Mouse (Mus musculus): ENCODE results near the gene Nav3. TPM values are rescaled to one million over a fixed set of nuclear protein-coding genes. Genes with fewer than 3 reads are reported as not detected.

The Nav3 gene
- polyA plus RNA-seq, 1 experiment from 2014 or later = 1.9 TPM

DNA sequence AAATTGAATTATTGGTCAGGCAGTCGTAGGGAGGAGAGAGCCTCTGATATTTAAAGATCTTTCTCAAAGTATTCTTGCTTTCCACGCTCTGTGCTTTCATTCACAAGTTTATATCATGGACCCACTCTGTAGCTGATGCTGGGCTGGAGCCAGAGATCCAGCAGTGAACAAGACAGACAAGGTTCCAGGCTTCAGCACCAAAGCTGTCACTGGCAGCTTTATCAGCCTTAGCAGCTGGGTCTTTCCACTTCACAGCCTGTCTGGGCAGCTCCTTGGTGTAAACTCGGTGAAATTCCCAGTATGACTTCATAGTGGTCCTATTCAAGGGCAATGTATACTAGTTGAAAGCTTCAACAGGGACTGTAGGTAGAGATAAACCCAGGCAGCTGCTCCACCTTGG is 172.1 kb downstream of the Nav3 start:
- Histone ChIP-seq H3K4me3 (ENCODE audit: low read length) (no peak overlapping the region), H3K9me3 (replicated peaks; ENCODE audit: control insufficient read depth, low read length) (no peaks in the 10 kb centered on the region), H3K4me1 (ENCODE audit: control insufficient read depth, insufficient read depth, low read length) (no peaks in the 10 kb centered on the region), H3K9ac (ENCODE audit: low read length) (no peak overlapping the region), H3K4me2 (ENCODE audit: low read depth, low read length) (no peak overlapping the region), H3K36me3 (ENCODE audit: control insufficient read depth, insufficient read depth) (no peaks in the 10 kb centered on the region), H3K27me3 (ENCODE audit: control insufficient read depth, insufficient read depth, low read length) (no peaks in the 10 kb centered on the region), H3K27ac (ENCODE audit: low read length) (no peak overlapping the region)
- ATAC-seq (replicated peaks; ENCODE audit: extremely low read depth, insufficient read depth, low FRiP score) = peak; percentile 41; the same call in 1 of the 2 replicates
- WGBS = 32% methylated on average over 3 of the region's 3 CpGs

GRCm38 (mm10) chr10:110272818-110273217 is 183.2 kb downstream of the Nav3 start:
- Histone ChIP-seq H3K4me3 (ENCODE audit: low read length) (no peak overlapping the region), H3K9me3 (replicated peaks; ENCODE audit: control insufficient read depth, low read length) (no peaks in the 10 kb centered on the region), H3K27me3 (ENCODE audit: control insufficient read depth, insufficient read depth, low read length) (no peaks in the 10 kb centered on the region), H3K4me2 (ENCODE audit: low read depth, low read length) (no peak overlapping the region), H3K9ac (ENCODE audit: low read length) (no peak overlapping the region), H3K27ac (ENCODE audit: low read length) (no peak overlapping the region), H3K4me1 (ENCODE audit: control insufficient read depth, insufficient read depth, low read length) (no peaks in the 10 kb centered on the region), H3K36me3 (ENCODE audit: control insufficient read depth, insufficient read depth) (no peaks in the 10 kb centered on the region)
- 91% methylated on average over 2 of the region's 2 CpGs for WGBS
- ATAC-seq (replicated peaks; ENCODE audit: extremely low read depth, insufficient read depth, low FRiP score) = no peak

GRCm38 (mm10) chr10:110270561-110270960 is 185.4 kb downstream of the Nav3 start:
- H3K27me3 ChIP-seq (ENCODE audit: control insufficient read depth, insufficient read depth, low read length) = no peaks in the 10 kb centered on the region
- no peaks in the 10 kb centered on the region for H3K36me3 ChIP-seq (ENCODE audit: control insufficient read depth, insufficient read depth)
- H3K4me1 ChIP-seq (ENCODE audit: control insufficient read depth, insufficient read depth, low read length) = no peaks in the 10 kb centered on the region
- no peak overlapping the region for H3K27ac ChIP-seq (ENCODE audit: low read length)
- 76% methylated on average over 1 of the region's 1 CpGs for WGBS
- no peak overlapping the region for H3K9ac ChIP-seq (ENCODE audit: low read length)
- no peak overlapping the region for H3K4me2 ChIP-seq (ENCODE audit: low read depth, low read length)
- no peak overlapping the region for H3K4me3 ChIP-seq (ENCODE audit: low read length)
- H3K9me3 ChIP-seq (replicated peaks; ENCODE audit: control insufficient read depth, low read length) = no peaks in the 10 kb centered on the region
- ATAC-seq (replicated peaks; ENCODE audit: extremely low read depth, insufficient read depth, low FRiP score) = no peak

GRCm38 (mm10) chr10:110242128-110242561 is 213.9 kb downstream of the Nav3 start:
- H3K27me3 ChIP-seq (ENCODE audit: control insufficient read depth, insufficient read depth, low read length) = no peaks in the 10 kb centered on the region
- ATAC-seq (replicated peaks; ENCODE audit: extremely low read depth, insufficient read depth, low FRiP score) = peak; percentile 72
- H3K9me3 ChIP-seq (replicated peaks; ENCODE audit: control insufficient read depth, low read length) = no peaks in the 10 kb centered on the region
- WGBS = 43% methylated on average over 3 of the region's 3 CpGs
- no peak overlapping the region for H3K4me3 ChIP-seq (ENCODE audit: low read length)
- H3K9ac ChIP-seq (ENCODE audit: low read length) = no peak overlapping the region
- peak overlapping the region; percentile 59 for H3K27ac ChIP-seq (ENCODE audit: low read length)
- peaks cover 15% of the 10 kb centered on the region for H3K4me1 ChIP-seq (ENCODE audit: control insufficient read depth, insufficient read depth, low read length)
- H3K4me2 ChIP-seq (ENCODE audit: low read depth, low read length) = 0 out of 2 replicates have a peak overlapping the region, but pooled peaks have one; percentile 10
- H3K36me3 ChIP-seq (ENCODE audit: control insufficient read depth, insufficient read depth) = no peaks in the 10 kb centered on the region

DNA sequence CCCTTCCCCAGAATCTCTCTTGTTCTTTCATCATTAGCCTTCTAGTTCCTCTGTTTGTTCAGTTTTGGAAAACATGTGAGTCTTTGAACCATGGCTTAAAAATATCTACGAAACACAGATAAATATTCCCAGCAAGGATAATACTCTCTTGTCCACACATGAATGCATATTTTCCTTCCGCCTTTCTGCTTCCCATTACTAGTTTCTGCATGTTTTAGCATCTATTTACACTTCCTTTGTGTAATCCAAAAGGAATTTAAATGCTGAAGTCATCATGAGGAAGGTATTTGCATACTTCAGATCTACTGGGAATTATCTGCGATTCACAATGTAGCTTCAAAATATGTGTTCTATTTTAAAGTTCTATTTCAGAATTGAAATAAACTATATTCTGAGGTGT is 215.3 kb downstream of the Nav3 start:
- 65% methylated on average over 3 of the region's 3 CpGs for WGBS
- Histone ChIP-seq H3K27ac (ENCODE audit: low read length) (no peak overlapping the region), H3K9ac (ENCODE audit: low read length) (no peak overlapping the region), H3K4me3 (ENCODE audit: low read length) (no peak overlapping the region), H3K27me3 (ENCODE audit: control insufficient read depth, insufficient read depth, low read length) (no peaks in the 10 kb centered on the region), H3K4me2 (ENCODE audit: low read depth, low read length) (no peak overlapping the region), H3K4me1 (ENCODE audit: control insufficient read depth, insufficient read depth, low read length) (peaks cover 24% of the 10 kb centered on the region), H3K36me3 (ENCODE audit: control insufficient read depth, insufficient read depth) (no peaks in the 10 kb centered on the region), H3K9me3 (replicated peaks; ENCODE audit: control insufficient read depth, low read length) (no peaks in the 10 kb centered on the region)
- ATAC-seq (replicated peaks; ENCODE audit: extremely low read depth, insufficient read depth, low FRiP score) = no peak

- H3K4me3 ChIP-seq (ENCODE audit: low read length) = no peak overlapping the region
- WGBS = 70% methylated on average over 6 of the region's 6 CpGs
- no peak for ATAC-seq (replicated peaks; ENCODE audit: extremely low read depth, insufficient read depth, low FRiP score)
- no peak overlapping the region for H3K4me2 ChIP-seq (ENCODE audit: low read depth, low read length)
- no peak overlapping the region for H3K27ac ChIP-seq (ENCODE audit: low read length)
- H3K36me3 ChIP-seq (ENCODE audit: control insufficient read depth, insufficient read depth) = no peaks in the 10 kb centered on the region
- no peaks in the 10 kb centered on the region for H3K27me3 ChIP-seq (ENCODE audit: control insufficient read depth, insufficient read depth, low read length)
- no peak overlapping the region for H3K9ac ChIP-seq (ENCODE audit: low read length)
- H3K4me1 ChIP-seq (ENCODE audit: control insufficient read depth, insufficient read depth, low read length) = peaks cover 11% of the 10 kb centered on the region
- H3K9me3 ChIP-seq (replicated peaks; ENCODE audit: control insufficient read depth, low read length) = no peaks in the 10 kb centered on the region
Observed at GRCm38 (mm10) chr10:110233307-110233930, 222.6 kb downstream of the Nav3 start.

DNA sequence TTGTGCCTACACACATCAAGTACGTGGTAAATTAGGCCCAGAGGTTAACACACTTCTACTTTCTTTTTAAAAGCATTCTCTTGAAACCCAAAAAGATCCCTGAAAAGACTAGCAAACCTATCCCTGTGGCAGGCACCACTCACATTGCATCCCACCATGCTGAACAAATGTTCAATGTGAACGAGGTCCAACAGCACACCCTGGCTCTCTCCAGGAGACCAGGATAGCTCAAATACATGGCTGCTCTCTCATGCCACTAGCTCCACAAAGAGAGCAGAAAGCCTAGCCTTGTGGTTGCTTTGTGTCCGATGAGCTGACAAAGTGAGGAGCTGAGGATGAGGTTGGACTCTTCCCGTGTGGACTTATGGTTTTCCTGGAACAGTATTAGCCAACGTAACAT is 249.6 kb downstream of the Nav3 start:
- no peak for ATAC-seq (replicated peaks; ENCODE audit: extremely low read depth, insufficient read depth, low FRiP score)
- WGBS = 85% methylated on average over 5 of the region's 5 CpGs
- Histone ChIP-seq H3K27ac (ENCODE audit: low read length) (no peak overlapping the region), H3K9me3 (replicated peaks; ENCODE audit: control insufficient read depth, low read length) (no peaks in the 10 kb centered on the region), H3K9ac (ENCODE audit: low read length) (no peak overlapping the region), H3K4me1 (ENCODE audit: control insufficient read depth, insufficient read depth, low read length) (no peaks in the 10 kb centered on the region), H3K4me3 (ENCODE audit: low read length) (no peak overlapping the region), H3K27me3 (ENCODE audit: control insufficient read depth, insufficient read depth, low read length) (no peaks in the 10 kb centered on the region), H3K4me2 (ENCODE audit: low read depth, low read length) (no peak overlapping the region), H3K36me3 (ENCODE audit: control insufficient read depth, insufficient read depth) (no peaks in the 10 kb centered on the region)

- no peak for ATAC-seq (replicated peaks; ENCODE audit: extremely low read depth, insufficient read depth, low FRiP score)
- Histone ChIP-seq H3K4me1 (ENCODE audit: control insufficient read depth, insufficient read depth, low read length) (no peaks in the 10 kb centered on the region), H3K27me3 (ENCODE audit: control insufficient read depth, insufficient read depth, low read length) (no peaks in the 10 kb centered on the region)
Observed at GRCm38 (mm10) chr10:110204121-110204697, 251.8 kb downstream of the Nav3 start.

GRCm38 (mm10) chr10:110192881-110193280 is 263.1 kb downstream of the Nav3 start:
- H3K27me3 ChIP-seq (ENCODE audit: control insufficient read depth, insufficient read depth, low read length) = no peaks in the 10 kb centered on the region
- H3K4me1 ChIP-seq (ENCODE audit: control insufficient read depth, insufficient read depth, low read length) = peaks cover 7% of the 10 kb centered on the region
- no peak overlapping the region for H3K27ac ChIP-seq (ENCODE audit: low read length)
- no peak for ATAC-seq (replicated peaks; ENCODE audit: extremely low read depth, insufficient read depth, low FRiP score)
- no peaks in the 10 kb centered on the region for H3K9me3 ChIP-seq (replicated peaks; ENCODE audit: control insufficient read depth, low read length)
- WGBS = 46% methylated on average over 4 of the region's 4 CpGs
- H3K9ac ChIP-seq (ENCODE audit: low read length) = no peak overlapping the region
- no peak overlapping the region for H3K4me2 ChIP-seq (ENCODE audit: low read depth, low read length)
- no peaks in the 10 kb centered on the region for H3K36me3 ChIP-seq (ENCODE audit: control insufficient read depth, insufficient read depth)
- H3K4me3 ChIP-seq (ENCODE audit: low read length) = no peak overlapping the region

More at GRCm38 (mm10) chr10:110204121-110204697, 251.8 kb downstream of the Nav3 start:
- no peak overlapping the region for H3K9ac ChIP-seq (ENCODE audit: low read length)
- H3K4me3 ChIP-seq (ENCODE audit: low read length) = no peak overlapping the region
- no peak overlapping the region for H3K27ac ChIP-seq (ENCODE audit: low read length)
- no peaks in the 10 kb centered on the region for H3K36me3 ChIP-seq (ENCODE audit: control insufficient read depth, insufficient read depth)
- H3K9me3 ChIP-seq (replicated peaks; ENCODE audit: control insufficient read depth, low read length) = no peaks in the 10 kb centered on the region
- WGBS = 88% methylated on average over 5 of the region's 5 CpGs
- H3K4me2 ChIP-seq (ENCODE audit: low read depth, low read length) = no peak overlapping the region
